ENCODE assay signal across 8 mouse cellular contexts in the genomic region with DNA sequence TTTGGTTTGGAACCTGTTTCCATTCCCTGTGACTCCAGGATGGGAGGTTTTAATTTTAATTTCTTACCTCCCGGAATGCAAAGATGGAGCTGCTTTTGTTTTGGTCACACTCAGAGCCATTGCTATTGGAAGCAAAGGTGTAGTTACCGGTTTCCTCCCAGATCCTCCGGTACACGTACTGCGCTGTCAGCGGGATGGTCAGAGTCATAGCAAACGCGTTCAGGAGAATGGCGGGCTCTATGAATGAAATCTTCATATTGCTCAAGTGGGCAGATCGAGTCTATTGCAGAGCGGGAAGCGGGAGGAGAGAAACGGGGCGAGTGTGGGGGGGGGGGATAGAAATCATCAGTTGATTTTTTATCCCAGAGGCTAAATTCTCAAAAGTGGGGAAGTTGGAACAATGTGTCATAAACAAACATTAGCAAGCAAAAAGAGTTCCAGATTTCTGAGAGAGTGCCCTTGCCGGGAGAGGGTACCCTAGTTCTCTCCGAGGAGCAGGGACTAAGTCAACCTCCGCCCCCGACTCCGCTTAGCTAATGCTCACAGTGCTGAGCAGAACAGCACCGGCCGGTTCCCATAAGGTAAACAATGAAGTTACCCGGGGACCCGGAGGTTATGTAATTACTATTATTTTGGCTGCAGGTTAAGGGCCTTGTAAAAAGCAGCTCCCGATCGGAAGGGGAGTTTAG. TPM values are rescaled to one million over a fixed set of nuclear protein-coding genes. Genes with fewer than 3 reads are reported as not detected.
DNase-seq lines count a peak whose midpoint lies in the region; ATAC-seq and TF ChIP-seq lines count a peak whose summit lies in the region.

No protein-coding gene starts in this region.

- WGBS in hindbrain, embryonic 10.5 days: 2% methylated on average over 25 of the region's 25 CpGs
- 3% methylated on average over 25 of the region's 25 CpGs for WGBS in liver, adult 2 months
- 2% methylated on average over 25 of the region's 25 CpGs for WGBS in midbrain, postnatal 0 days

- peak; percentile 25; the same call in 1 of the 2 replicates for ATAC-seq in midbrain, postnatal 0 days (ENCODE audit: low FRiP score)

- H3K27ac ChIP-seq in hindbrain, embryonic 10.5 days: peak overlapping the region; percentile 75
- H3K27ac ChIP-seq in liver, adult 2 months (replicated peaks; ENCODE audit: insufficient read depth, low read depth, low read length): peak overlapping the region; percentile 97
- no peak overlapping the region for H3K27ac ChIP-seq in midbrain, postnatal 0 days (ENCODE audit: low read depth, low read length)

- TF ChIP-seq POLR2A in liver, adult 2 months (IDR thresholded peaks at IDR 0.05; ENCODE audit: extremely low read depth, insufficient read depth, low read length): no peak

- H3K4me2 ChIP-seq in midbrain, postnatal 0 days (ENCODE audit: low read depth, low read length, poor library complexity, severe bottlenecking): peak overlapping the region; percentile 95

- H3K36me3 ChIP-seq in hindbrain, embryonic 10.5 days: no peaks in the 10 kb centered on the region
- H3K36me3 ChIP-seq in liver, adult 2 months (ENCODE audit: control insufficient read depth, insufficient read depth, low read length): peaks cover 5% of the 10 kb centered on the region; the same call in 1 of the 2 replicates
- no peaks in the 10 kb centered on the region for H3K36me3 ChIP-seq in midbrain, postnatal 0 days (ENCODE audit: insufficient read depth, low read length)

- H3K9ac ChIP-seq in liver, adult 2 months (ENCODE audit: low read depth, low read length): peak overlapping the region; percentile 92
- peak overlapping the region; percentile 61 for H3K9ac ChIP-seq in midbrain, postnatal 0 days (replicated peaks; ENCODE audit: low read length, poor library complexity, severe bottlenecking)

- H3K4me1 ChIP-seq in hindbrain, embryonic 10.5 days (replicated peaks): peaks cover 25% of the 10 kb centered on the region
- peaks cover 10% of the 10 kb centered on the region for H3K4me1 ChIP-seq in liver, adult 2 months (ENCODE audit: control insufficient read depth, insufficient read depth, low read length)
- no peaks in the 10 kb centered on the region for H3K4me1 ChIP-seq in midbrain, postnatal 0 days (ENCODE audit: insufficient read depth, low read length)

- intact Hi-C loops in left cerebral cortex, postnatal 36 days (cut with DNase I): no loop called here

- H3K4me3 ChIP-seq in hindbrain, embryonic 10.5 days: peak overlapping the region; percentile 68
- H3K4me3 ChIP-seq in liver, adult 2 months (ENCODE audit: insufficient read depth, low read depth, low read length): peak overlapping the region; percentile 88
- peak overlapping the region; percentile 66 for H3K4me3 ChIP-seq in midbrain, postnatal 0 days (ENCODE audit: low read depth, low read length)

- H3K27me3 ChIP-seq in hindbrain, embryonic 10.5 days (ENCODE audit: insufficient read depth, poor library complexity, severe bottlenecking): peaks cover 33% of the 10 kb centered on the region
- no peaks in the 10 kb centered on the region for H3K27me3 ChIP-seq in liver, adult 2 months (ENCODE audit: control insufficient read depth, insufficient read depth, low read length)
- H3K27me3 ChIP-seq in midbrain, postnatal 0 days (ENCODE audit: insufficient read depth, low read length): no peaks in the 10 kb centered on the region

- DNase-seq in urinary bladder, postnatal 25 days (ENCODE audit: low spot score): peak; percentile 43
- DNase-seq in urinary bladder, postnatal 4 days (ENCODE audit: low spot score in 2 of 2): no peak
- DNase-seq in embryo, embryonic 10.5 days (ENCODE audit: low spot score): peak; percentile 47
- no peak for DNase-seq in hindbrain, embryonic 10.5 days (ENCODE audit: low spot score)
- DNase-seq in liver, adult 2 months (ENCODE audit: extremely low read depth, low read depth, low spot score): peak; percentile 82
- DNase-seq in midbrain, postnatal 0 days (ENCODE audit: low spot score): peak; percentile 27
- DNase-seq in ovary, adult 18-20 months (ENCODE audit: low spot score): no peak
- DNase-seq in left cerebral cortex, postnatal 36 days (ENCODE audit: low spot score in 2 of 2): no peak

- no peaks in the 10 kb centered on the region for H3K9me3 ChIP-seq in hindbrain, embryonic 10.5 days
- H3K9me3 ChIP-seq in midbrain, postnatal 0 days (ENCODE audit: low read length): no peaks in the 10 kb centered on the region

- no peak for TF ChIP-seq CTCF in liver, adult 2 months (IDR thresholded peaks at IDR 0.05; ENCODE audit: low read depth, low read length)
- no peak for TF ChIP-seq CTCF in midbrain, postnatal 0 days (IDR thresholded peaks at IDR 0.05)

- peaks cover 5% of the 10 kb centered on the region; the same call in 1 of the 2 replicates for H3K79me2 ChIP-seq in liver, adult 2 months (ENCODE audit: control insufficient read depth, insufficient read depth, low read length)

RNA-seq across cellular contexts. Expression of a gene that starts 0.7 kb away (rescaled TPM):
- polyA plus RNA-seq in hindbrain, embryonic 10.5 days (2016; fragmentation: Nextera tagmentation; extraction: Ambion mirVana): 3.0 and 3.9 TPM in 2 replicates
- 38.0 and 58.3 TPM in 2 replicates for total RNA-seq in liver, adult 2 months (2014; rRNA removed)
- 72.7 and 88.3 TPM in 2 replicates for polyA plus RNA-seq in liver, adult 2 months (2012; rRNA removed)
- total RNA-seq in midbrain, postnatal 0 days (2014; rRNA removed): 4.1 and 5.2 TPM in 2 replicates
- 5.2 and 7.0 TPM in 2 replicates for polyA plus RNA-seq in midbrain, postnatal 0 days (2015; fragmentation: Nextera tagmentation; extraction: Ambion mirVana)
- total RNA-seq in left cerebral cortex, postnatal 36 days (2021): 1 to 10 TPM; 7.4 to 7.6 TPM

RNA-seq across cellular contexts. Expression of a gene that starts 33.6 kb away (rescaled TPM):
- polyA plus RNA-seq in hindbrain, embryonic 10.5 days (2016; fragmentation: Nextera tagmentation; extraction: Ambion mirVana): 499 and 521 TPM in 2 replicates
- 159 and 233 TPM in 2 replicates for total RNA-seq in liver, adult 2 months (2014; rRNA removed)
- 71.0 and 101 TPM in 2 replicates for polyA plus RNA-seq in liver, adult 2 months (2012; rRNA removed)
- total RNA-seq in midbrain, postnatal 0 days (2014; rRNA removed): 220 and 287 TPM in 2 replicates
- 513 and 545 TPM in 2 replicates for polyA plus RNA-seq in midbrain, postnatal 0 days (2015; fragmentation: Nextera tagmentation; extraction: Ambion mirVana)
- 100 to 1,000 TPM; 159 to 195 TPM for total RNA-seq in left cerebral cortex, postnatal 36 days (2021)

Comparison
In these comparisons a context has a peak if more than half of its experiments do, and no peak if none do; other contexts are left out.
1. DNase-seq: peak in urinary bladder, postnatal 25 days (single experiment), embryo, embryonic 10.5 days (single experiment), liver, adult 2 months (single experiment) and midbrain, postnatal 0 days (single experiment); none in urinary bladder, postnatal 4 days (0 of 2), hindbrain, embryonic 10.5 days (single experiment), ovary, adult 18-20 months (single experiment) and left cerebral cortex, postnatal 36 days (0 of 2).
2. Peak in every context shown above with its lines, with median percentiles within 50 percentile points of each other: H3K4me3 ChIP-seq.